Mouse (Mus musculus) lung, adult 10 weeks (tissue): ENCODE data around the gene Pla2g2e. TPM values are rescaled to one million over a fixed set of nuclear protein-coding genes. Genes with fewer than 3 reads are reported as not detected.

Experiments used
- polyA plus RNA-seq: library from polyadenylated mRNA; stranded (reverse); fragments of 350-450 nt; fragmentation: Illumina TruSeq; extraction: RNeasy Lipid Tissue Mini Kit (QIAGEN cat#74804); gene quantifications from one replicate; pipeline ENCODE4 v1.2.3, GENCODE M21; 2014; ENCODE audit warnings: low read depth, low replicate concordance; ENCODE audit not compliant: insufficient read depth

Gene Pla2g2e
- 0.51 TPM for polyA plus RNA-seq

GRCm38 (mm10) chr4:138877731-138878130, at the start of gene Pla2g2e:
Gene Pla2g2e, plus strand, starts transcription at chr4:138877942.

GRCm38 (mm10) chr4:138863344-138863998, 14.3 kb upstream of the Pla2g2e start, which contains the start of gene Pla2g5:
Gene Pla2g5, minus strand, starts transcription at chr4:138863482.

GRCm38 (mm10) chr4:138873864-138874263, 3.9 kb upstream of the Pla2g2e start, which contains the start of gene Gm13030:
Gene Gm13030, minus strand, starts transcription at chr4:138873964.

DNA sequence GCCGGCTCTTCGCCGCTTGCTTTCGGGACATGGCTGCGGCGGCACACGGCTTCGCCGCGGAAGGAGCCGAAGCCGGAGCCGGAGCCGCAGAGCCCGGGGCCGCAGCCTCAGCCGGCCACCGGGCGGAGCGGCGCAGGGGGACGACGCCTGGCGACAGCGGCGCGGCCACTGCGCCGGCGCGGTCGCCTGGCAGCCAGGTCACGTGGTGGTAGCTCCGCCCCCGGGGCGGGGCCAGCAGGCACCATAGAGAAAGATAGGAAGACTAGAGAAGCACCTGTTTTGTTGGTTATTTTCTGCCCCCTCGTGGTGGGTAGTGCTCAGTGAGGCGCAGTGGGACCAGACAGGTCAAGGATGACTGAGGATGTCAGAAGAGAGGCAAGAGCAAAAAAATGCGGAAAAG, 36.1 kb downstream of the Pla2g2e start, which contains the start of gene Otud3:
Gene Otud3, minus strand, starts transcription at position 149 of the 400 bp plus-strand sequence.

Other genes with a start within 250 kb of the Pla2g2e start
- not detected for gene Vwa5b1, start 242.1 kb upstream of the Pla2g2e start, polyA plus RNA-seq
- 0.41 TPM for gene Pla2g2c, start 153.2 kb upstream of the Pla2g2e start, polyA plus RNA-seq
- gene Ubxn10, start 140.8 kb upstream of the Pla2g2e start, polyA plus RNA-seq = 13.3 TPM
- not detected for gene Pla2g2f, start 120.3 kb upstream of the Pla2g2e start, polyA plus RNA-seq
- 1.9 TPM for gene Pla2g2d, start 102.2 kb upstream of the Pla2g2e start, polyA plus RNA-seq
- gene Pla2g5, start 14.5 kb upstream of the Pla2g2e start, polyA plus RNA-seq = 0.32 TPM
- gene Gm13030, start 4.0 kb upstream of the Pla2g2e start, polyA plus RNA-seq = not detected
- 3.6 TPM for gene Otud3, start 36.0 kb downstream of the Pla2g2e start, polyA plus RNA-seq
- gene Rnf186, start 89.2 kb downstream of the Pla2g2e start, polyA plus RNA-seq = 21.7 TPM
- 6.1 TPM for gene Tmco4, start 94.9 kb downstream of the Pla2g2e start, polyA plus RNA-seq
- not detected for gene Htr6, start 197.6 kb downstream of the Pla2g2e start, polyA plus RNA-seq
- 205 TPM for gene Nbl1, start 215.1 kb downstream of the Pla2g2e start, polyA plus RNA-seq